ENCODE assay signal across 8 mouse cellular contexts in genomic region chr17:42782156-42782757, GRCm38 (mm10). TPM values are rescaled to one million over a fixed set of nuclear protein-coding genes. Genes with fewer than 3 reads are reported as not detected.
DNase-seq lines count a peak whose midpoint lies in the region; ATAC-seq and TF ChIP-seq lines count a peak whose summit lies in the region.

No protein-coding gene starts in this region.

- peak; percentile 83 for TF ChIP-seq CTCF in liver, postnatal 0 days (IDR thresholded peaks at IDR 0.05; ENCODE audit: low read depth)
- TF ChIP-seq CTCF in thymus, adult 2 months (IDR thresholded peaks at IDR 0.05; ENCODE audit: borderline replicate concordance, control insufficient read depth, extremely low read depth, insufficient read depth, low read length, poor library complexity) = no peak

- TF ChIP-seq POLR2A in thymus, adult 2 months (IDR thresholded peaks at IDR 0.05; ENCODE audit: control insufficient read depth, extremely low read depth, insufficient read depth, low read length, poor library complexity) = no peak

- in situ Hi-C loops in ES-E14 (cut with MboI; ENCODE audit: low sequenced_read_pairs in 2 of 2, unreplicated experiment in 2 of 2) = no loop called here

- no peaks in the 10 kb centered on the region for H3K4me1 ChIP-seq in ES-E14 (ENCODE audit: control insufficient read depth in 2 of 2, insufficient read depth in 2 of 2, low read length in 2 of 2, poor library complexity in 1 of 2)
- H3K4me1 ChIP-seq in liver, postnatal 0 days (ENCODE audit: insufficient read depth) = no peaks in the 10 kb centered on the region
- H3K4me1 ChIP-seq in thymus, adult 2 months (replicated peaks; ENCODE audit: control insufficient read depth, insufficient read depth, low read length) = no peaks in the 10 kb centered on the region

- H3K9ac ChIP-seq in ES-E14 (ENCODE audit: insufficient read depth, low read depth, low read length, poor library complexity, severe bottlenecking) = no peak overlapping the region
- no peak overlapping the region for H3K9ac ChIP-seq in liver, postnatal 0 days (replicated peaks)

- no peaks in the 10 kb centered on the region for H3K9me3 ChIP-seq in ES-E14 (ENCODE audit: control insufficient read depth, insufficient read depth, low read depth, low read length)
- no peaks in the 10 kb centered on the region for H3K9me3 ChIP-seq in liver, postnatal 0 days (ENCODE audit: low read length)

- H3K4me3 ChIP-seq in ES-E14 (ENCODE audit: insufficient read depth in 1 of 2, low read depth in 1 of 2, low read length in 2 of 2, poor library complexity in 1 of 2, severe bottlenecking in 1 of 2) = no peak overlapping the region
- no peak overlapping the region for H3K4me3 ChIP-seq in liver, postnatal 0 days (ENCODE audit: low read depth, low read length)
- no peak overlapping the region for H3K4me3 ChIP-seq in thymus, adult 2 months (ENCODE audit: control insufficient read depth, insufficient read depth, low read length)

- no peaks in the 10 kb centered on the region for H3K36me3 ChIP-seq in ES-E14 (ENCODE audit: control insufficient read depth, insufficient read depth, low read length, poor library complexity, severe bottlenecking)
- H3K36me3 ChIP-seq in liver, postnatal 0 days (replicated peaks; ENCODE audit: insufficient read depth, low read length) = no peaks in the 10 kb centered on the region
- no peaks in the 10 kb centered on the region for H3K36me3 ChIP-seq in thymus, adult 2 months (ENCODE audit: control insufficient read depth, insufficient read depth, low read length)

- WGBS in liver, postnatal 0 days (ENCODE audit: insufficient replicate concordance) = 49% methylated on average over 7 of the region's 7 CpGs
- WGBS in thymus, adult 2 months = 62% methylated on average over 7 of the region's 7 CpGs

- TF ChIP-seq EP300 in liver, postnatal 0 days (IDR thresholded peaks at IDR 0.05; ENCODE audit: low read depth) = no peak

- H3K27ac ChIP-seq in ES-E14 (ENCODE audit: insufficient read depth, low read depth, low read length, poor library complexity, severe bottlenecking) = no peak overlapping the region
- H3K27ac ChIP-seq in liver, postnatal 0 days (ENCODE audit: low read depth) = no peak overlapping the region
- no peak overlapping the region for H3K27ac ChIP-seq in thymus, adult 2 months (ENCODE audit: control insufficient read depth, insufficient read depth, low read length)

- ATAC-seq in liver, postnatal 0 days = peak; percentile 36
- ATAC-seq in neutrophil, adult 5-6 weeks (ENCODE audit: extremely low read depth, insufficient number of reproducible peaks, low FRiP score, poor library complexity, severe bottlenecking) = peak; percentile 46; the same call in 1 of the 2 replicates

- no peaks in the 10 kb centered on the region for H3K27me3 ChIP-seq in liver, postnatal 0 days (ENCODE audit: insufficient read depth, low read length)
- no peaks in the 10 kb centered on the region for H3K27me3 ChIP-seq in thymus, adult 2 months (ENCODE audit: control insufficient read depth, insufficient read depth, low read length)

- H3K4me2 ChIP-seq in liver, postnatal 0 days (ENCODE audit: low read depth, low read length) = no peak overlapping the region

- DNase-seq in ES-E14 (ENCODE audit: low read depth, low spot score) = peak; percentile 66
- peak; percentile 27 for DNase-seq in c-Kit-negative CD71-positive TER-119-positive erythroid progenitor cells, embryonic 14.5 days (ENCODE audit: low read depth, low spot score)
- DNase-seq in fibroblast of lung, adult 2 months (ENCODE audit: low read depth) = peak; percentile 41
- peak; percentile 78 for DNase-seq in heart, postnatal 4 days
- peak; percentile 87 for DNase-seq in layer of hippocampus, adult 11-12 months (ENCODE audit: low spot score)
- DNase-seq in liver, postnatal 0 days = peak; percentile 67
- peak; percentile 51 for DNase-seq in thymus, adult 2 months

TF ChIP-seq in ES-E14, 5 proteins besides CTCF, POLR2A, EP300 and RAD21:
- no peak for TF ChIP-seq HCFC1 (IDR thresholded peaks at IDR 0.05; ENCODE audit: borderline replicate concordance, insufficient read depth, low read length)
- TF ChIP-seq ZC3H11A (IDR thresholded peaks at IDR 0.05; ENCODE audit: borderline replicate concordance, low read depth, low read length) = peak; percentile 73; the same call in 1 of the 2 replicates

RNA-seq across cellular contexts. Expression of gene Adgrf2, which starts 40.3 kb away (rescaled TPM):
- 0.04 and 0.21 TPM in 2 replicates for total RNA-seq in ES-E14 (2012; rRNA removed)
- under 1 TPM; 0.20 to 0.36 TPM for total RNA-seq in heart, postnatal 4 days (2021)
- polyA plus RNA-seq in liver, postnatal 0 days (2015; fragmentation: Nextera tagmentation; extraction: Ambion mirVana) = not detected in 2 replicates
- not detected in 2 replicates for total RNA-seq in neutrophil, adult 5-6 weeks (2017)
- polyA plus RNA-seq in thymus, adult 2 months (2012; rRNA removed) = 0.18 and 0.23 TPM in 2 replicates

Comparison
In these comparisons a context has a peak if more than half of its experiments do, and no peak if none do; other contexts are left out.
1. DNase-seq: peak in every context shown above with its lines; median percentile 87 in layer of hippocampus, adult 11-12 months; 78 in heart, postnatal 4 days; 67 in liver, postnatal 0 days; 66 in ES-E14; 51 in thymus, adult 2 months; 41 in fibroblast of lung, adult 2 months; 27 in c-Kit-negative CD71-positive TER-119-positive erythroid progenitor cells, embryonic 14.5 days.